ENCODE assay signal across 8 mouse cellular contexts in the genomic region with DNA sequence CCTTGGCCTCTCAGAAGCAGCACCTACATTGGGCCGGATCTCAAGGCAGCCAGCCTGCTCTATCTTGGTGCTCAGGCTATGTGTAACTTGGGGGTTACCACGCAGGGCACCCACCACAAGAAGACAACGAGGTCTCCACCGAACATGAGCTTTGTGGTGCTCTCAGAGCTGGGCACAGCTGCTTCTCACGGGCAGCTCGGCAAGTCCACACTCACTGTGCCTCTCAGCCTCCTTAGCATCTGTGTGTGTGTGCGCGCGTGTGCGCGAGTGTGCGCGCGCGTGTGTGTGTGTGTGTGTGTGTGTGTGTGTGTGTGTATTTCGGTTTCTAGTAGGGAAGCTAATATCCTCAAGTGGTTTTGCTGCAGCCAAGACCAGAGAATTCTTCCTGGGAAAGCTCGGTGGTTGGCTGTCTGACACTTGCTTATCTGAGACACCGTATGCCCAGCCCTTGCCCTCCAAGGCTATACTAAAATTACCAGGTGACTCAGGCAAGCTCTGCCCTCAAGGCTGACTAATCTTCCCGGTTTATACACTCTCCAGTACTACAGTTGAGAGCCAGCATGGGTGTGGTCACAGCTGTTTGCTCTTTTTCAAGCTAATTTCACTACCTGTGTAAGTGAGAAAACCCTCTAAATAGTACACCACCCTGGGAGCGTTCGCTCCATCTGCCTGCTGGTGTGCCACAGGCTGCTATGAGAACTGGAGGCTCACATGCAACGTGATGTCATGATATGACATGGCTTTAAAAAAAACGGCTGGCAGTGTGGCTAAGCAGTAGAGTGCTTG. TPM values are rescaled to one million over a fixed set of nuclear protein-coding genes. Genes with fewer than 3 reads are reported as not detected.
DNase-seq lines count a peak whose midpoint lies in the region; ATAC-seq and TF ChIP-seq lines count a peak whose summit lies in the region.

No protein-coding gene starts in this region.

- H3K9me3 ChIP-seq in hindbrain, postnatal 0 days (ENCODE audit: low read length): no peaks in the 10 kb centered on the region
- no peaks in the 10 kb centered on the region for H3K9me3 ChIP-seq in hindbrain, embryonic 11.5 days (ENCODE audit: control insufficient read depth, low read length)
- no peaks in the 10 kb centered on the region for H3K9me3 ChIP-seq in intestine, embryonic 16.5 days (ENCODE audit: control insufficient read depth, low read length)

- no peak overlapping the region for H3K27ac ChIP-seq in hindbrain, postnatal 0 days
- no peak overlapping the region for H3K27ac ChIP-seq in hindbrain, embryonic 11.5 days (ENCODE audit: low read depth, low read length)
- no peak overlapping the region; the same call in 1 of the 2 replicates for H3K27ac ChIP-seq in intestine, embryonic 16.5 days (ENCODE audit: low read length)

- H3K9ac ChIP-seq in hindbrain, postnatal 0 days (replicated peaks; ENCODE audit: low read length): no peak overlapping the region
- no peak overlapping the region for H3K9ac ChIP-seq in hindbrain, embryonic 11.5 days (ENCODE audit: low read depth, low read length)
- H3K9ac ChIP-seq in intestine, embryonic 16.5 days (ENCODE audit: low read depth, low read length): no peak overlapping the region

- WGBS in hindbrain, postnatal 0 days: 90% methylated on average over 22 of the region's 23 CpGs
- 85% methylated on average over 18 of the region's 23 CpGs for WGBS in hindbrain, embryonic 11.5 days
- 77% methylated on average over 23 of the region's 23 CpGs for WGBS in intestine, embryonic 16.5 days

- 0 out of 2 replicates have a peak, but pooled peaks have one; percentile 11 for ATAC-seq in hindbrain, postnatal 0 days
- ATAC-seq in hindbrain, embryonic 11.5 days (ENCODE audit: low FRiP score): no peak
- peak; percentile 97 for ATAC-seq in intestine, embryonic 16.5 days

- TF ChIP-seq CTCF in hindbrain, postnatal 0 days (IDR thresholded peaks at IDR 0.05; ENCODE audit: low read depth): no peak

- H3ac ChIP-seq in myocyte (ENCODE audit: control insufficient read depth, insufficient read length): no peak overlapping the region

- no peak for DNase-seq in hindbrain, postnatal 0 days (ENCODE audit: low spot score)
- no peak for DNase-seq in hindbrain, embryonic 11.5 days (ENCODE audit: low spot score)
- DNase-seq in adrenal gland, postnatal 36 days: peak; percentile 55 to 59
- no peak for DNase-seq in right cerebral cortex, adult 18-20 months
- no peak for DNase-seq in ovary, postnatal 14 days (ENCODE audit: low spot score)
- DNase-seq in right cerebral cortex, adult 2 months (ENCODE audit: low spot score in 2 of 2): no peak

- H3K79me2 ChIP-seq in myocyte (ENCODE audit: control insufficient read depth, insufficient read depth): peaks cover 9% of the 10 kb centered on the region

- no peaks in the 10 kb centered on the region for H3K36me3 ChIP-seq in hindbrain, postnatal 0 days (ENCODE audit: insufficient read depth, low read length)
- H3K36me3 ChIP-seq in hindbrain, embryonic 11.5 days (ENCODE audit: control insufficient read depth, insufficient read depth, low read length): no peaks in the 10 kb centered on the region
- H3K36me3 ChIP-seq in intestine, embryonic 16.5 days (ENCODE audit: control insufficient read depth, insufficient read depth, low read length): no peaks in the 10 kb centered on the region
- H3K36me3 ChIP-seq in myocyte (ENCODE audit: control insufficient read depth, insufficient read depth): peaks cover 16% of the 10 kb centered on the region

- no peak overlapping the region for H3K4me2 ChIP-seq in hindbrain, postnatal 0 days (ENCODE audit: low read depth, low read length)
- no peak overlapping the region for H3K4me2 ChIP-seq in hindbrain, embryonic 11.5 days (replicated peaks; ENCODE audit: low read depth, low read length)
- no peak overlapping the region for H3K4me2 ChIP-seq in intestine, embryonic 16.5 days (ENCODE audit: low read depth, low read length)
- H3K4me2 ChIP-seq in myocyte (ENCODE audit: low read depth): peak overlapping the region; percentile 67

- no peak for TF ChIP-seq POLR2A in myocyte (IDR thresholded peaks at IDR 0.05; ENCODE audit: insufficient read length, low read depth)

- H3K4me1 ChIP-seq in hindbrain, postnatal 0 days (ENCODE audit: insufficient read depth, low read length): no peaks in the 10 kb centered on the region
- no peaks in the 10 kb centered on the region for H3K4me1 ChIP-seq in hindbrain, embryonic 11.5 days (replicated peaks; ENCODE audit: control insufficient read depth, insufficient read depth, low read length)
- peaks cover 13% of the 10 kb centered on the region for H3K4me1 ChIP-seq in intestine, embryonic 16.5 days (ENCODE audit: control insufficient read depth, insufficient read depth, low read length)

- H3K27me3 ChIP-seq in hindbrain, postnatal 0 days (ENCODE audit: insufficient read depth, low read length): no peaks in the 10 kb centered on the region
- H3K27me3 ChIP-seq in hindbrain, embryonic 11.5 days (ENCODE audit: control insufficient read depth, insufficient read depth, low read length): no peaks in the 10 kb centered on the region
- no peaks in the 10 kb centered on the region for H3K27me3 ChIP-seq in intestine, embryonic 16.5 days (replicated peaks; ENCODE audit: control insufficient read depth, insufficient read depth, low read length)
- H3K27me3 ChIP-seq in myocyte (ENCODE audit: control insufficient read depth, insufficient read depth, insufficient read length): no peaks in the 10 kb centered on the region

- H3K4me3 ChIP-seq in hindbrain, postnatal 0 days (ENCODE audit: low read length): no peak overlapping the region
- H3K4me3 ChIP-seq in hindbrain, embryonic 11.5 days (ENCODE audit: low read depth, low read length): no peak overlapping the region
- H3K4me3 ChIP-seq in intestine, embryonic 16.5 days (ENCODE audit: low read length): no peak overlapping the region
- H3K4me3 ChIP-seq in myocyte: no peak overlapping the region

TF ChIP-seq in myocyte, 11 proteins besides CTCF, POLR2A, EP300 and RAD21:
- TF ChIP-seq POLR2AphosphoS2 (IDR thresholded peaks at IDR 0.05; ENCODE audit: insufficient read length, low read depth) (no peak), TCF12 (IDR thresholded peaks at IDR 0.05; ENCODE audit: insufficient read depth, poor library complexity, severe bottlenecking) (peak; percentile 49), TCF3 (IDR thresholded peaks at IDR 0.05; ENCODE audit: insufficient read length, low read depth) (no peak), MYOD1 (IDR thresholded peaks at IDR 0.05; ENCODE audit: control insufficient read depth in 1 of 3, insufficient read length in 2 of 3, low read depth in 2 of 3) (peak; percentile 29 to 75 (median 38)), MYOG (IDR thresholded peaks at IDR 0.05; ENCODE audit: control insufficient read depth in 1 of 3, insufficient read depth in 1 of 3, insufficient read length in 2 of 3, low read depth in 2 of 3) (peak; percentile 63 to 82 (median 67))

RNA-seq across cellular contexts. Expression of a gene that starts 6.8 kb away (rescaled TPM):
- 2.4 and 5.6 TPM in 2 replicates for total RNA-seq in hindbrain, postnatal 0 days (2014; rRNA removed)
- polyA plus RNA-seq in hindbrain, postnatal 0 days (2015; fragmentation: Nextera tagmentation; extraction: Ambion mirVana): 3.0 and 4.3 TPM in 2 replicates
- 5.5 and 6.5 TPM in 2 replicates for polyA plus RNA-seq in hindbrain, embryonic 11.5 days (2014; fragmentation: Nextera tagmentation; extraction: Ambion mirVana)
- 10 to 100 TPM; 17.9 to 20.5 TPM for total RNA-seq in adrenal gland, postnatal 36 days (2021)
- 6.8 and 7.0 TPM in 2 replicates for polyA plus RNA-seq in intestine, embryonic 16.5 days (2015; fragmentation: Nextera tagmentation; extraction: Ambion mirVana)
- 45.9 TPM for polyA plus RNA-seq in myocyte (2012; fragmentation: generic; extraction: Trizol)

RNA-seq across cellular contexts. Expression of a gene that starts 51.6 kb away (rescaled TPM):
- 53.7 TPM in 2 replicates for total RNA-seq in hindbrain, postnatal 0 days (2014; rRNA removed)
- 27.7 and 29.6 TPM in 2 replicates for polyA plus RNA-seq in hindbrain, postnatal 0 days (2015; fragmentation: Nextera tagmentation; extraction: Ambion mirVana)
- polyA plus RNA-seq in hindbrain, embryonic 11.5 days (2014; fragmentation: Nextera tagmentation; extraction: Ambion mirVana): 22.5 and 22.9 TPM in 2 replicates
- total RNA-seq in adrenal gland, postnatal 36 days (2021): 10 to 100 TPM; 47.9 to 58.3 TPM
- polyA plus RNA-seq in intestine, embryonic 16.5 days (2015; fragmentation: Nextera tagmentation; extraction: Ambion mirVana): 38.6 and 47.1 TPM in 2 replicates
- polyA plus RNA-seq in myocyte (2012; fragmentation: generic; extraction: Trizol): 22.9 TPM

Comparison
In these comparisons a context has a peak if more than half of its experiments do, and no peak if none do; other contexts are left out.
1. DNase-seq: peak in adrenal gland, postnatal 36 days (2 of 2); none in hindbrain, postnatal 0 days (single experiment), hindbrain, embryonic 11.5 days (single experiment), right cerebral cortex, adult 18-20 months (single experiment), ovary, postnatal 14 days (single experiment) and right cerebral cortex, adult 2 months (0 of 2).